Mouse (Mus musculus): ENCODE results near the gene Cdc42bpb.

- TF ChIP-seq CTCF (IDR thresholded peaks at IDR 0.05; ENCODE audit: low read depth): no peak
- TF ChIP-seq EP300 (IDR thresholded peaks at IDR 0.05; ENCODE audit: low read depth): no peak
Measured at GRCm38 (mm10) chr12:111331573-111331972, 45.9 kb downstream of the Cdc42bpb start.

All from liver, postnatal 0 days (tissue).